ENCODE assay signal across 9 mouse cellular contexts in genomic region chr7:98685895-98686294, GRCm38 (mm10). TPM values are rescaled to one million over a fixed set of nuclear protein-coding genes. Genes with fewer than 3 reads are reported as not detected.
A peak's percentile ranks its signal among the peaks of the same experiment; 100 is the strongest.
DNase-seq lines count a peak whose midpoint lies in the region; ATAC-seq and TF ChIP-seq lines count a peak whose summit lies in the region.
"Had no signal": no experiment of that assay in that cellular context is flagged by ENCODE, and none has a peak within 500 bp of the region (broad histone marks: within the 10 kb centered on the region; RNA-seq: fewer than 3 reads in every experiment).

No protein-coding gene starts in this region.

- peak; percentile 76 for ATAC-seq in heart, embryonic 15.5 days (replicated peaks; ENCODE audit: insufficient number of reproducible peaks, insufficient read depth, low FRiP score, low read depth)
- no peak for ATAC-seq in megakaryocyte-erythroid progenitor cell, adult 5-6 weeks (replicated peaks; ENCODE audit: low FRiP score, low TSS enrichment, poor library complexity, severe bottlenecking)
- no peak for ATAC-seq in activated CD4-positive, CD25-positive, alpha-beta regulatory T cell, adult 4 months

- H3K27me3 ChIP-seq in heart, embryonic 15.5 days = no peaks in the 10 kb centered on the region

- H3K27ac ChIP-seq in layer of hippocampus, adult 2 months = no peak overlapping the region
- no peak overlapping the region for H3K27ac ChIP-seq in heart, embryonic 15.5 days

- no peak overlapping the region for H3K9ac ChIP-seq in heart, embryonic 15.5 days

- H3K4me1 ChIP-seq in heart, embryonic 15.5 days (replicated peaks) = peaks cover 7% of the 10 kb centered on the region; the same call in 1 of the 2 replicates

- no peak overlapping the region for H3K4me3 ChIP-seq in layer of hippocampus, adult 2 months
- no peak overlapping the region for H3K4me3 ChIP-seq in heart, embryonic 15.5 days

- H3K4me2 ChIP-seq in heart, embryonic 15.5 days = peak overlapping the region; percentile 10; the same call in 1 of the 2 replicates

- DNase-seq in layer of hippocampus, adult 2 months (ENCODE audit: low spot score in 2 of 2) = no peak
- no peak for DNase-seq in layer of hippocampus, adult 9-10 months (ENCODE audit: low spot score)
- peak; percentile 83 for DNase-seq in embryo, embryonic 11 days
- DNase-seq in kidney, postnatal 4 days = peak; percentile 71 to 80
- DNase-seq in cerebellum, postnatal 4 days (ENCODE audit: low spot score in 2 of 2) = no peak

- no peaks in the 10 kb centered on the region for H3K36me3 ChIP-seq in heart, embryonic 15.5 days
- H3K36me3 ChIP-seq: G1E had no signal

- no peaks in the 10 kb centered on the region for H3K9me3 ChIP-seq in heart, embryonic 15.5 days (replicated peaks)
- H3K9me3 ChIP-seq: G1E had no signal

- TF ChIP-seq CTCF in layer of hippocampus, adult 2 months (conservative IDR thresholded peaks at IDR 0.05) = peak; percentile 58

- 41% methylated on average over 13 of the region's 13 CpGs for WGBS in heart, embryonic 15.5 days

RNA-seq across cellular contexts. Expression of gene Thap12, which starts 17.0 kb away (rescaled TPM):
- total RNA-seq in layer of hippocampus, adult 2 months (2021) = 10 to 100 TPM; 73.2 to 79.5 TPM
- 35.6 and 37.4 TPM in 2 replicates for polyA plus RNA-seq in heart, embryonic 15.5 days (2015; fragmentation: Nextera tagmentation; extraction: Ambion mirVana)
- total RNA-seq in megakaryocyte-erythroid progenitor cell, adult 5-6 weeks (2014; fragmentation: Nextera tagmentation) = 50.1 and 50.6 TPM in 2 replicates
- total RNA-seq in megakaryocyte-erythroid progenitor cell, adult 5-6 weeks (2017) = 74.5 and 88.2 TPM in 2 replicates
- polyA plus RNA-seq in activated CD4-positive, CD25-positive, alpha-beta regulatory T cell, adult 4 months (2017; shearing (Covaris generic)) = 10 to 100 TPM; 12.0 to 16.6 TPM

RNA-seq across cellular contexts. Expression of gene Emsy, which starts 29.3 kb away (rescaled TPM):
- 10 to 100 TPM; 69.9 to 82.7 TPM for total RNA-seq in layer of hippocampus, adult 2 months (2021)
- 20.2 and 23.1 TPM in 2 replicates for polyA plus RNA-seq in heart, embryonic 15.5 days (2015; fragmentation: Nextera tagmentation; extraction: Ambion mirVana)
- 61.8 and 71.5 TPM in 2 replicates for total RNA-seq in megakaryocyte-erythroid progenitor cell, adult 5-6 weeks (2014; fragmentation: Nextera tagmentation)
- total RNA-seq in megakaryocyte-erythroid progenitor cell, adult 5-6 weeks (2017) = 37.3 and 55.5 TPM in 2 replicates
- 10 to 100 TPM; 56.4 to 59.1 TPM for polyA plus RNA-seq in activated CD4-positive, CD25-positive, alpha-beta regulatory T cell, adult 4 months (2017; shearing (Covaris generic))

Comparison
In these comparisons a context has a peak if more than half of its experiments do, and no peak if none do; other contexts are left out.
1. DNase-seq: peak in embryo, embryonic 11 days (single experiment) and kidney, postnatal 4 days (2 of 2); none in layer of hippocampus, adult 2 months (0 of 2), layer of hippocampus, adult 9-10 months (single experiment) and cerebellum, postnatal 4 days (0 of 2).